Mouse (Mus musculus) midbrain, postnatal 0 days (tissue): ENCODE data around the gene Lims1. TPM values are rescaled to one million over a fixed set of nuclear protein-coding genes. Genes with fewer than 3 reads are reported as not detected.
A peak's percentile ranks its signal among the peaks of the same experiment; 100 is the strongest.

Experiments used
- ATAC-seq: fragments of 200-750 bp; cut with Nextera tagmentation; 2 replicates; pipeline ENCODE4 v1.8.0; 2017; ENCODE audit warnings: moderate number of reproducible peaks, mild to moderate bottlenecking, moderate TSS enrichment, moderate library complexity; ENCODE audit not compliant: low FRiP score
- DNase-seq: peaks from one replicate; pipeline ENCODE4 v3.0.0-alpha.2; 2015; ENCODE audit warnings: low spot score
- H3K27ac ChIP-seq: fragments of 300-500 bp; sonication (generic); 2 replicates; pipeline ENCODE4 v1.5.1; 2014; ENCODE audit warnings: low read depth, mild to moderate bottlenecking, low read length, mixed read lengths
- H3K27me3 ChIP-seq: fragments of 300-500 bp; sonication (generic); 2 replicates; pipeline ENCODE4 v1.6.1; 2014; ENCODE audit warnings: low read length, control low read depth, mixed read lengths; ENCODE audit not compliant: insufficient read depth
- H3K36me3 ChIP-seq: fragments of 300-500 bp; sonication (generic); 2 replicates; pipeline ENCODE4 v1.6.1; 2014; ENCODE audit warnings: low read length, control low read depth, mixed read lengths; ENCODE audit not compliant: insufficient read depth
- H3K4me1 ChIP-seq: fragments of 300-500 bp; sonication (generic); 2 replicates; pipeline ENCODE4 v1.6.1; 2014; ENCODE audit warnings: mild to moderate bottlenecking, control low read depth, antibody characterized with exemption, low read length, mixed read lengths; ENCODE audit not compliant: insufficient read depth
- H3K4me2 ChIP-seq: fragments of 300-500 bp; sonication (generic); 2 replicates; pipeline ENCODE4 v1.6.1; 2014; ENCODE audit warnings: low read depth, mild to moderate bottlenecking, low read length, mixed read lengths; ENCODE audit not compliant: poor library complexity, severe bottlenecking
- H3K4me3 ChIP-seq: fragments of 300-500 bp; sonication (generic); 2 replicates; pipeline ENCODE4 v1.5.1; 2014; ENCODE audit warnings: low read depth, mild to moderate bottlenecking, low read length, moderate library complexity
- H3K9ac ChIP-seq: fragments of 300-500 bp; sonication (generic); replicated peaks from 2 replicates; pipeline ENCODE4 v1.6.1; 2014; ENCODE audit warnings: mild to moderate bottlenecking, low read length, moderate library complexity, mixed read lengths; ENCODE audit not compliant: poor library complexity, severe bottlenecking
- H3K9me3 ChIP-seq: fragments of 300-500 bp; sonication (generic); 2 replicates; pipeline ENCODE4 v1.6.1; 2016; ENCODE audit warnings: low read length, control low read depth
- CTCF ChIP-seq: IDR thresholded peaks from 2 replicates; pipeline ENCODE4 v1.5.1; 2016; ENCODE audit warnings: antibody characterized with exemption, mild to moderate bottlenecking
- WGBS: fragments of 180-500 bp; shearing (Covaris S2); extraction: QIAGEN DNeasy Blood & Tissue Kit; methylation state at CpG from one replicate; pipeline ENCODE4 v1.1.7; 2014; 5-methylcytosine and 5-hydroxymethylcytosine counted together
- polyA plus RNA-seq: library from polyadenylated mRNA; unstranded; fragments of >200 nt; fragmentation: Nextera tagmentation; extraction: Ambion mirVana; gene quantifications from 2 replicates; pipeline ENCODE4 v1.2.1, GENCODE M21; 2015
- total RNA-seq: library from RNA; depleted of rRNA; stranded (reverse); fragments of >200 nt; gene quantifications from 2 replicates; pipeline ENCODE4 v1.2.3, GENCODE M21; 2014

Gene Lims1
- total and polyA plus RNA-seq, 2 experiments from 2014 or later = 32.3 to 44.0 TPM

- no peak overlapping the region for H3K27ac ChIP-seq
- H3K9me3 ChIP-seq = no peaks in the 10 kb centered on the region
- TF ChIP-seq CTCF = no peak
- H3K4me3 ChIP-seq = no peak overlapping the region
- peaks cover 3% of the 10 kb centered on the region; the same call in 1 of the 2 replicates for H3K36me3 ChIP-seq
- H3K4me2 ChIP-seq = no peak overlapping the region
- no peaks in the 10 kb centered on the region for H3K27me3 ChIP-seq
- 99% methylated on average over 2 of the region's 2 CpGs for WGBS
- H3K4me1 ChIP-seq = no peaks in the 10 kb centered on the region
- DNase-seq (no peak), ATAC-seq (no peak)
- H3K9ac ChIP-seq = no peak overlapping the region
These were observed 72.5 kb downstream of the Lims1 start for GRCm38 (mm10) chr10:58395723-58396122.

GRCm38 (mm10) chr10:58396600-58396999, 73.3 kb downstream of the Lims1 start:
- no peaks in the 10 kb centered on the region for H3K9me3 ChIP-seq
- DNase-seq (peak; percentile 39), ATAC-seq (no peak)

GRCm38 (mm10) chr10:58398941-58399340, 75.7 kb downstream of the Lims1 start:
- Histone ChIP-seq H3K27me3 (no peaks in the 10 kb centered on the region), H3K9me3 (no peaks in the 10 kb centered on the region), H3K4me3 (no peak overlapping the region), H3K27ac (no peak overlapping the region), H3K4me2 (no peak overlapping the region), H3K36me3 (peaks cover 7% of the 10 kb centered on the region; the same call in 1 of the 2 replicates), H3K4me1 (no peaks in the 10 kb centered on the region), H3K9ac (no peak overlapping the region)
- no peak for TF ChIP-seq CTCF
- ATAC-seq (no peak), DNase-seq (no peak)
- 93% methylated on average over 8 of the region's 8 CpGs for WGBS

More at GRCm38 (mm10) chr10:58396600-58396999, 73.3 kb downstream of the Lims1 start:
- Histone ChIP-seq H3K27ac (peak overlapping the region; percentile 7), H3K9ac (no peak overlapping the region), H3K4me2 (no peak overlapping the region), H3K27me3 (no peaks in the 10 kb centered on the region), H3K36me3 (peaks cover 3% of the 10 kb centered on the region; the same call in 1 of the 2 replicates), H3K4me1 (no peaks in the 10 kb centered on the region), H3K4me3 (no peak overlapping the region)
- WGBS = 87% methylated on average over 3 of the region's 3 CpGs
- TF ChIP-seq CTCF = no peak

- Histone ChIP-seq H3K4me2 (no peak overlapping the region), H3K4me1 (no peaks in the 10 kb centered on the region), H3K4me3 (no peak overlapping the region), H3K9me3 (no peaks in the 10 kb centered on the region), H3K27ac (no peak overlapping the region), H3K27me3 (no peaks in the 10 kb centered on the region), H3K9ac (no peak overlapping the region), H3K36me3 (peaks cover 11% of the 10 kb centered on the region)
- TF ChIP-seq CTCF = no peak
- DNase-seq (no peak), ATAC-seq (no peak)
- 86% methylated on average over 3 of the region's 3 CpGs for WGBS
These were observed 78.6 kb downstream of the Lims1 start for GRCm38 (mm10) chr10:58401838-58402237.

- Histone ChIP-seq H3K36me3 (peaks cover 20% of the 10 kb centered on the region), H3K27ac (no peak overlapping the region; the same call in 1 of the 2 replicates), H3K4me3 (no peak overlapping the region), H3K4me2 (no peak overlapping the region), H3K27me3 (no peaks in the 10 kb centered on the region), H3K9me3 (no peaks in the 10 kb centered on the region), H3K9ac (no peak overlapping the region), H3K4me1 (no peaks in the 10 kb centered on the region)
- ATAC-seq (no peak), DNase-seq (no peak)
- 92% methylated on average over 6 of the region's 6 CpGs for WGBS
- no peak for TF ChIP-seq CTCF
These were observed 81.4 kb downstream of the Lims1 start for GRCm38 (mm10) chr10:58404639-58405038.

- Histone ChIP-seq H3K9ac (no peak overlapping the region), H3K4me3 (no peak overlapping the region), H3K4me2 (no peak overlapping the region), H3K9me3 (no peaks in the 10 kb centered on the region), H3K4me1 (no peaks in the 10 kb centered on the region), H3K27ac (no peak overlapping the region; the same call in 1 of the 2 replicates), H3K36me3 (peaks cover 28% of the 10 kb centered on the region), H3K27me3 (no peaks in the 10 kb centered on the region)
- ATAC-seq = no peak
- 83% methylated on average over 4 of the region's 4 CpGs for WGBS
- no peak for DNase-seq
- TF ChIP-seq CTCF = no peak
These were observed 82.2 kb downstream of the Lims1 start for GRCm38 (mm10) chr10:58405285-58405948.
